Mouse (Mus musculus) lung, postnatal 25 days (tissue): ENCODE data around the gene A430033K04Rik.

ENCODE experiments used
- DNase-seq: peaks from one replicate; pipeline ENCODE4 v3.0.0; 2022; ENCODE audit warnings: low spot score

Gene A430033K04Rik

GRCm38 (mm10) chr5:138622645-138623477 is at the start of gene A430033K04Rik:
Gene A430033K04Rik, plus strand, starts transcription at chr5:138622859.
- DNase-seq, result peak; percentile 96

GRCm38 (mm10) chr5:138587396-138587795 is 35.3 kb upstream of the A430033K04Rik start:
- no peak for DNase-seq

- DNase-seq, result no peak
Measured at GRCm38 (mm10) chr5:138618353-138618752, 4.3 kb upstream of the A430033K04Rik start.

GRCm38 (mm10) chr5:138619211-138620128 is 3.2 kb upstream of the A430033K04Rik start, which contains the start of gene Zfp68:
Gene Zfp68, minus strand, starts transcription at chr5:138619761.
- peak; percentile 97 for DNase-seq

- peak; percentile 55 for DNase-seq
Measured at GRCm38 (mm10) chr5:138620836-138621235, 1.8 kb upstream of the A430033K04Rik start.

GRCm38 (mm10) chr5:138623478-138623875 is 818 bp downstream of the A430033K04Rik start:
- DNase-seq, result no peak

GRCm38 (mm10) chr5:138636486-138636885 is 13.8 kb downstream of the A430033K04Rik start:
- DNase-seq, result no peak

- no peak for DNase-seq
Measured at GRCm38 (mm10) chr5:138641081-138641480, 18.4 kb downstream of the A430033K04Rik start.

GRCm38 (mm10) chr5:138641761-138642160 is 19.1 kb downstream of the A430033K04Rik start:
- no peak for DNase-seq

GRCm38 (mm10) chr5:138652911-138653310 is 30.3 kb downstream of the A430033K04Rik start:
- no peak for DNase-seq

GRCm38 (mm10) chr5:138656477-138657156 is 34.0 kb downstream of the A430033K04Rik start:
- peak; percentile 17 for DNase-seq

GRCm38 (mm10) chr5:138657407-138657806 is 34.7 kb downstream of the A430033K04Rik start:
- DNase-seq, result no peak

- peak; percentile 68 for DNase-seq
Measured at GRCm38 (mm10) chr5:138657854-138658253, 35.2 kb downstream of the A430033K04Rik start.

- peak; percentile 27 for DNase-seq
Measured at GRCm38 (mm10) chr5:138658922-138659321, 36.3 kb downstream of the A430033K04Rik start.

- peak; percentile 4 for DNase-seq
Measured at GRCm38 (mm10) chr5:138683023-138683766, 60.5 kb downstream of the A430033K04Rik start.

- no peak for DNase-seq
Measured at GRCm38 (mm10) chr5:138683821-138684220, 61.2 kb downstream of the A430033K04Rik start.

GRCm38 (mm10) chr5:138687453-138687852 is 64.8 kb downstream of the A430033K04Rik start:
- DNase-seq, result no peak

GRCm38 (mm10) chr5:138689254-138689653 is 66.6 kb downstream of the A430033K04Rik start:
- no peak for DNase-seq

- no peak for DNase-seq
Measured at GRCm38 (mm10) chr5:138692936-138693570, 70.4 kb downstream of the A430033K04Rik start.

GRCm38 (mm10) chr5:138694036-138694435 is 71.4 kb downstream of the A430033K04Rik start:
- DNase-seq, result no peak
